Comparison of ENCODE assay signal across 13 mouse cellular contexts in genomic region chr9:56547291-56547977, GRCm38 (mm10).
DNase-seq lines count a peak whose midpoint lies in the region; ATAC-seq and TF ChIP-seq lines count a peak whose summit lies in the region.
"Had no signal": no experiment of that assay in that cellular context is flagged by ENCODE, and none has a peak within 500 bp of the region (broad histone marks: within the 10 kb centered on the region; RNA-seq: fewer than 3 reads in every experiment).

No protein-coding gene starts in this region.

- no peaks in the 10 kb centered on the region for H3K9me3 ChIP-seq in E14TG2a.4 (ENCODE audit: low read length)
- no peaks in the 10 kb centered on the region for H3K9me3 ChIP-seq in hindbrain, postnatal 0 days (ENCODE audit: low read length)

- 0 out of 2 replicates have a peak, but pooled peaks have one; percentile 35 for TF ChIP-seq POLR2A in embryonic fibroblast, embryonic 13.5 days (IDR thresholded peaks at IDR 0.05; ENCODE audit: low read depth, low read length)

- intact Hi-C loops in left cerebral cortex, postnatal 25 days (cut with DNase I): no loop called here

- ATAC-seq in hindbrain, postnatal 0 days: no peak
- ATAC-seq: forebrain, embryonic 16.5 days; intestine, postnatal 0 days; liver, postnatal 0 days had no signal

- no peak overlapping the region for H3K9ac ChIP-seq in hindbrain, postnatal 0 days (replicated peaks; ENCODE audit: low read length)
- H3K9ac ChIP-seq: liver, postnatal 0 days had no signal

- no peaks in the 10 kb centered on the region for H3K36me3 ChIP-seq in E14TG2a.4 (ENCODE audit: insufficient read depth, low read length)
- H3K36me3 ChIP-seq in hindbrain, postnatal 0 days (ENCODE audit: insufficient read depth, low read length): no peaks in the 10 kb centered on the region

- TF ChIP-seq CTCF in E14TG2a.4 (conservative IDR thresholded peaks at IDR 0.05; ENCODE audit: low read length): no peak
- TF ChIP-seq CTCF in embryonic fibroblast, embryonic 13.5 days (IDR thresholded peaks at IDR 0.05; ENCODE audit: borderline replicate concordance, insufficient read depth, low read length): no peak
- TF ChIP-seq CTCF in hindbrain, postnatal 0 days (IDR thresholded peaks at IDR 0.05; ENCODE audit: low read depth): no peak

- no peak overlapping the region for H3K4me2 ChIP-seq in hindbrain, postnatal 0 days (ENCODE audit: low read depth, low read length)

- peak overlapping the region; percentile 8 for H3K4me3 ChIP-seq in E14TG2a.4 (replicated peaks; ENCODE audit: low read length)
- H3K4me3 ChIP-seq in embryonic fibroblast, embryonic 13.5 days (ENCODE audit: insufficient read depth, low read length): no peak overlapping the region
- H3K4me3 ChIP-seq in hindbrain, postnatal 0 days (ENCODE audit: low read length): no peak overlapping the region

- peaks cover 91% of the 10 kb centered on the region for H3K4me1 ChIP-seq in E14TG2a.4 (replicated peaks; ENCODE audit: low read depth, low read length)
- peaks cover 16% of the 10 kb centered on the region for H3K4me1 ChIP-seq in embryonic fibroblast, embryonic 13.5 days (ENCODE audit: control insufficient read depth, insufficient read depth, low read length)
- H3K4me1 ChIP-seq in hindbrain, postnatal 0 days (ENCODE audit: insufficient read depth, low read length): peaks cover 8% of the 10 kb centered on the region

- DNase-seq in gastrocnemius, adult 18-20 months (ENCODE audit: low spot score): peak; percentile 32
- no peak for DNase-seq in gastrocnemius, postnatal 4 days (ENCODE audit: low spot score in 2 of 2)
- DNase-seq in hindbrain, postnatal 0 days (ENCODE audit: low spot score): peak; percentile 19
- no peak for DNase-seq in frontal cortex, postnatal 25 days (ENCODE audit: low spot score in 2 of 2)
- DNase-seq in right cerebral cortex, postnatal 14 days: no peak
- no peak for DNase-seq in left cerebral cortex, postnatal 25 days (ENCODE audit: low spot score in 2 of 2)
- DNase-seq: B cell, adult 2 months; cerebellum, adult 9-10 months; liver, postnatal 0 days had no signal

- 37% methylated on average over 9 of the region's 9 CpGs for WGBS in hindbrain, postnatal 0 days

- H3K27me3 ChIP-seq in E14TG2a.4 (ENCODE audit: insufficient read depth, low read length): no peaks in the 10 kb centered on the region
- H3K27me3 ChIP-seq in hindbrain, postnatal 0 days (ENCODE audit: insufficient read depth, low read length): no peaks in the 10 kb centered on the region

- peak overlapping the region; percentile 81 for H3K27ac ChIP-seq in embryonic fibroblast, embryonic 13.5 days (ENCODE audit: insufficient read depth, low read length)
- peak overlapping the region; percentile 48 for H3K27ac ChIP-seq in hindbrain, postnatal 0 days

Comparison
In these comparisons a context has a peak if more than half of its experiments do, and no peak if none do; other contexts are left out.
1. DNase-seq: peak in gastrocnemius, adult 18-20 months (single experiment) and hindbrain, postnatal 0 days (single experiment); none in gastrocnemius, postnatal 4 days (0 of 2), frontal cortex, postnatal 25 days (0 of 2), right cerebral cortex, postnatal 14 days (single experiment) and left cerebral cortex, postnatal 25 days (0 of 2).